Mouse (Mus musculus): ENCODE measurements at regions not wholly inside any gene's neighbourhood (a gene's known extent, or its start where the extent isn't known, plus 50 kb on each side); places are given as distances from the start of the nearest gene placed in this dataset.

GRCm38 (mm10) chr8:73645582-73645981 is 292.2 kb upstream of the Large1 start:
- no peaks in the 10 kb centered on the region for H3K27me3 ChIP-seq (ENCODE audit: control insufficient read depth, insufficient read depth, low read length)
- H3K36me3 ChIP-seq (ENCODE audit: control insufficient read depth, insufficient read depth, low read length): no peaks in the 10 kb centered on the region
- no peak overlapping the region for H3K4me2 ChIP-seq (replicated peaks; ENCODE audit: low read depth, low read length)
- no peak overlapping the region for H3K9ac ChIP-seq (replicated peaks; ENCODE audit: low read depth, low read length)
- no peak overlapping the region for H3K4me3 ChIP-seq (ENCODE audit: low read depth, low read length)
- WGBS: 81% methylated on average over 4 of the region's 4 CpGs
- H3K4me1 ChIP-seq (ENCODE audit: control insufficient read depth, insufficient read depth, low read length): no peaks in the 10 kb centered on the region
- H3K9me3 ChIP-seq (ENCODE audit: control insufficient read depth, low read depth, low read length): no peaks in the 10 kb centered on the region
- H3K27ac ChIP-seq (ENCODE audit: low read length): no peak overlapping the region
- ATAC-seq (ENCODE audit: insufficient number of reproducible peaks, insufficient read depth, low FRiP score, low read depth): no peak

GRCm38 (mm10) chr8:73626798-73627197 is 273.5 kb upstream of the Large1 start:
- no peak for ATAC-seq (ENCODE audit: insufficient number of reproducible peaks, insufficient read depth, low FRiP score, low read depth)

GRCm38 (mm10) chr8:73618946-73619345 is 265.6 kb upstream of the Large1 start:
- WGBS: 84% methylated on average over 1 of the region's 1 CpGs
- Histone ChIP-seq H3K4me1 (ENCODE audit: control insufficient read depth, insufficient read depth, low read length) (no peaks in the 10 kb centered on the region), H3K4me3 (ENCODE audit: low read depth, low read length) (no peak overlapping the region), H3K4me2 (replicated peaks; ENCODE audit: low read depth, low read length) (no peak overlapping the region), H3K27ac (ENCODE audit: low read length) (no peak overlapping the region), H3K9ac (replicated peaks; ENCODE audit: low read depth, low read length) (no peak overlapping the region), H3K36me3 (ENCODE audit: control insufficient read depth, insufficient read depth, low read length) (no peaks in the 10 kb centered on the region), H3K27me3 (ENCODE audit: control insufficient read depth, insufficient read depth, low read length) (no peaks in the 10 kb centered on the region), H3K9me3 (ENCODE audit: control insufficient read depth, low read depth, low read length) (0 out of 2 replicates have a peak, but pooled peaks cover 4% of the 10 kb centered on the region)
- 0 out of 2 replicates have a peak, but pooled peaks have one; percentile 37 for ATAC-seq (ENCODE audit: insufficient number of reproducible peaks, insufficient read depth, low FRiP score, low read depth)

More at GRCm38 (mm10) chr8:73626798-73627197, 273.5 kb upstream of the Large1 start:
- Histone ChIP-seq H3K9me3 (ENCODE audit: control insufficient read depth, low read depth, low read length) (no peaks in the 10 kb centered on the region), H3K36me3 (ENCODE audit: control insufficient read depth, insufficient read depth, low read length) (no peaks in the 10 kb centered on the region), H3K27me3 (ENCODE audit: control insufficient read depth, insufficient read depth, low read length) (no peaks in the 10 kb centered on the region), H3K9ac (replicated peaks; ENCODE audit: low read depth, low read length) (no peak overlapping the region), H3K4me2 (replicated peaks; ENCODE audit: low read depth, low read length) (no peak overlapping the region), H3K4me3 (ENCODE audit: low read depth, low read length) (no peak overlapping the region), H3K27ac (ENCODE audit: low read length) (no peak overlapping the region), H3K4me1 (ENCODE audit: control insufficient read depth, insufficient read depth, low read length) (no peaks in the 10 kb centered on the region)

GRCm38 (mm10) chr8:73614631-73615030 is 261.3 kb upstream of the Large1 start:
- Histone ChIP-seq H3K4me1 (ENCODE audit: control insufficient read depth, insufficient read depth, low read length) (no peaks in the 10 kb centered on the region), H3K4me2 (replicated peaks; ENCODE audit: low read depth, low read length) (no peak overlapping the region), H3K4me3 (ENCODE audit: low read depth, low read length) (no peak overlapping the region), H3K27me3 (ENCODE audit: control insufficient read depth, insufficient read depth, low read length) (no peaks in the 10 kb centered on the region), H3K27ac (ENCODE audit: low read length) (no peak overlapping the region), H3K9ac (replicated peaks; ENCODE audit: low read depth, low read length) (no peak overlapping the region), H3K36me3 (ENCODE audit: control insufficient read depth, insufficient read depth, low read length) (no peaks in the 10 kb centered on the region), H3K9me3 (ENCODE audit: control insufficient read depth, low read depth, low read length) (0 out of 2 replicates have a peak, but pooled peaks cover 4% of the 10 kb centered on the region)
- no peak for ATAC-seq (ENCODE audit: insufficient number of reproducible peaks, insufficient read depth, low FRiP score, low read depth)
- WGBS: 84% methylated on average over 2 of the region's 2 CpGs

- WGBS: 77% methylated on average over 2 of the region's 2 CpGs
- no peak overlapping the region for H3K27ac ChIP-seq (ENCODE audit: low read length)
- 0 out of 2 replicates have a peak, but pooled peaks cover 3% of the 10 kb centered on the region for H3K9me3 ChIP-seq (ENCODE audit: control insufficient read depth, low read depth, low read length)
- no peak overlapping the region for H3K4me3 ChIP-seq (ENCODE audit: low read depth, low read length)
- no peaks in the 10 kb centered on the region for H3K36me3 ChIP-seq (ENCODE audit: control insufficient read depth, insufficient read depth, low read length)
- H3K9ac ChIP-seq (replicated peaks; ENCODE audit: low read depth, low read length): no peak overlapping the region
- H3K27me3 ChIP-seq (ENCODE audit: control insufficient read depth, insufficient read depth, low read length): no peaks in the 10 kb centered on the region
- no peak overlapping the region for H3K4me2 ChIP-seq (replicated peaks; ENCODE audit: low read depth, low read length)
- no peaks in the 10 kb centered on the region for H3K4me1 ChIP-seq (ENCODE audit: control insufficient read depth, insufficient read depth, low read length)
- ATAC-seq (ENCODE audit: insufficient number of reproducible peaks, insufficient read depth, low FRiP score, low read depth): no peak
Observed at GRCm38 (mm10) chr8:73614106-73614505, 260.8 kb upstream of the Large1 start.

GRCm38 (mm10) chr8:73611583-73611982 is 258.2 kb upstream of the Large1 start:
- H3K4me3 ChIP-seq (ENCODE audit: low read depth, low read length): no peak overlapping the region
- WGBS: 84% methylated on average over 10 of the region's 10 CpGs
- H3K4me2 ChIP-seq (replicated peaks; ENCODE audit: low read depth, low read length): no peak overlapping the region
- H3K9me3 ChIP-seq (ENCODE audit: control insufficient read depth, low read depth, low read length): no peaks in the 10 kb centered on the region
- H3K4me1 ChIP-seq (ENCODE audit: control insufficient read depth, insufficient read depth, low read length): no peaks in the 10 kb centered on the region
- no peak for ATAC-seq (ENCODE audit: insufficient number of reproducible peaks, insufficient read depth, low FRiP score, low read depth)
- H3K9ac ChIP-seq (replicated peaks; ENCODE audit: low read depth, low read length): no peak overlapping the region
- no peak overlapping the region for H3K27ac ChIP-seq (ENCODE audit: low read length)
- no peaks in the 10 kb centered on the region for H3K27me3 ChIP-seq (ENCODE audit: control insufficient read depth, insufficient read depth, low read length)
- no peaks in the 10 kb centered on the region for H3K36me3 ChIP-seq (ENCODE audit: control insufficient read depth, insufficient read depth, low read length)

- no peak for ATAC-seq (ENCODE audit: insufficient number of reproducible peaks, insufficient read depth, low FRiP score, low read depth)
- Histone ChIP-seq H3K4me3 (ENCODE audit: low read depth, low read length) (no peak overlapping the region), H3K27ac (ENCODE audit: low read length) (no peak overlapping the region)
Observed at GRCm38 (mm10) chr8:73570599-73570998, 217.3 kb upstream of the Large1 start.

GRCm38 (mm10) chr8:73569963-73570362 is 216.6 kb upstream of the Large1 start:
- Histone ChIP-seq H3K9me3 (ENCODE audit: control insufficient read depth, low read depth, low read length) (no peaks in the 10 kb centered on the region), H3K27ac (ENCODE audit: low read length) (no peak overlapping the region), H3K4me3 (ENCODE audit: low read depth, low read length) (no peak overlapping the region), H3K27me3 (ENCODE audit: control insufficient read depth, insufficient read depth, low read length) (no peaks in the 10 kb centered on the region), H3K4me2 (replicated peaks; ENCODE audit: low read depth, low read length) (no peak overlapping the region), H3K4me1 (ENCODE audit: control insufficient read depth, insufficient read depth, low read length) (no peaks in the 10 kb centered on the region), H3K36me3 (ENCODE audit: control insufficient read depth, insufficient read depth, low read length) (no peaks in the 10 kb centered on the region), H3K9ac (replicated peaks; ENCODE audit: low read depth, low read length) (no peak overlapping the region)
- no peak for ATAC-seq (ENCODE audit: insufficient number of reproducible peaks, insufficient read depth, low FRiP score, low read depth)

More at GRCm38 (mm10) chr8:73570599-73570998, 217.3 kb upstream of the Large1 start:
- H3K4me2 ChIP-seq (replicated peaks; ENCODE audit: low read depth, low read length): no peak overlapping the region
- no peaks in the 10 kb centered on the region for H3K27me3 ChIP-seq (ENCODE audit: control insufficient read depth, insufficient read depth, low read length)
- no peaks in the 10 kb centered on the region for H3K36me3 ChIP-seq (ENCODE audit: control insufficient read depth, insufficient read depth, low read length)
- no peaks in the 10 kb centered on the region for H3K4me1 ChIP-seq (ENCODE audit: control insufficient read depth, insufficient read depth, low read length)
- H3K9me3 ChIP-seq (ENCODE audit: control insufficient read depth, low read depth, low read length): no peaks in the 10 kb centered on the region
- no peak overlapping the region for H3K9ac ChIP-seq (replicated peaks; ENCODE audit: low read depth, low read length)

Measured in stomach, embryonic 14.5 days (tissue).